Mouse (Mus musculus): ENCODE measurements around the gene Phf5a. TPM values are rescaled to one million over a fixed set of nuclear protein-coding genes. Genes with fewer than 3 reads are reported as not detected.

The Phf5a gene
- total and polyA plus RNA-seq, 3 experiments, result 10.3 to 99.2 (median 79.6) TPM

DNA sequence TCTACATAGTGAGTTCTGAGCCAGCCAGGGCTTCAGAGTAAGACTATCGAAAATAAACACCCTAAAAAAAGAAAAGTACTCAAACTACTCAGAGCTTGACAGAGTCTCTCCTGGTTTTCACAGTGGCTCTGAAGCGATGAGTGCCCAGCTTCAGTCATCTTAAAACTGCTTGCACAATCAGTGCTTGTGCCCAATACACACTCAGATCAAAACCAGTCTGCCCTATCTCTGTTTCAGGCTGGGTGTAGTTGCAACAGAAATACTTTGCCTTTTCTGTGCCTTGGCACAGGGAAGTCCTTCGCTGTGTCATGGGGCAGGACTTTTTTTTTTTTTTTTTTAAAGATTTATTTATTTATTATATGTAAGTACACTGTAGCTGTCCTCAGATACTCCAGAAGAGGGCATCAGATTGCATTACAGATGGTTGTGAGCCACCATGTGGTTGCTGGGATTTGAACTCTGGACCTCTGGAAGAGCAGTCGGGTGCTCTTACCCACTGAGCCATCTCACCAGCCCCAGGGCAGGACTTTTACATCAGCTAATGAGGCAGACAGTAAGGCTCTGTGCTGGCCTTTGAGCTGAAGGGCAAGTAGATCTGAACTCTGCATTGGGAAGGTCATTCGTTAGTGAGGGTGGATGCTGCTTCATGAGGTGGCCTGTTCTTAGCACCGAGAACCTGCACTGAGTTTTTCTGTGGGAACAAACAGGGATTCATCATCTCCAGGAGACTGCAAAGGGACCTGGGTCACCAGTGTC, 15.3 kb upstream of the Phf5a start:
- ATAC-seq (ENCODE audit: extremely low read depth, insufficient number of reproducible peaks, low FRiP score, poor library complexity, severe bottlenecking), result no peak
- Histone ChIP-seq H3K36me3 (replicated peaks) (peaks cover 90% of the 10 kb centered on the region), H3K4me1 (ENCODE audit: insufficient read depth, low read depth, low read length) (peaks cover 42% of the 10 kb centered on the region)

DNA sequence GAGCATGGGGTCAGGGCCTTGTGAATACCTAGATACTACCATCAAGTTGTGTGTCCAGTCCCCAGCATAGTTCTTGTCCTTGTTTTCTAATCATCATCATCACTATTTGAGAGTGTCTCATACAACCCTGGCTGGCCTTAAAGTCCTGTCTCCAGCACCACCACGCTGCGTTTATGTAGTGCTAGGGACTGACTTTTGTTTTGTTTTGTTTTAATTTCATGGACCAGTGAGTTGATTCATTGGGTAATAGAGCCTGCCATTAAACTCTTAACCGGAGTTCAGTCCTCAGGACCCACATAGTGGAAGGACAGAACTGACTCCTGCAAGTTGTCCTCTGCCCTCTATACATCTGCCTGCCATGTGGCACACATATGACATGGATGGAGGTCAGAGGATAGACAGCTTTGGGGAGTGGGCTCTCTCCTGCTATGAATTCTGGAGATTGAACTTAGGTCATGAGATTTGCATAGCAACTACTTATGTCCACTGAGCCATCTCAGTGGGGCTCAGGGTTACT, 13.8 kb upstream of the Phf5a start:
- ATAC-seq (ENCODE audit: extremely low read depth, insufficient number of reproducible peaks, low FRiP score, poor library complexity, severe bottlenecking), result no peak
- no peak for DNase-seq (ENCODE audit: low spot score)
- H3K9me3 ChIP-seq (replicated peaks), result no peaks in the 10 kb centered on the region
- no peaks in the 10 kb centered on the region for H3K27me3 ChIP-seq (ENCODE audit: insufficient read depth, low read length)
- peaks cover 90% of the 10 kb centered on the region for H3K36me3 ChIP-seq (replicated peaks)
- H3K4me3 ChIP-seq (ENCODE audit: low read depth, low read length), result no peak overlapping the region
- peaks cover 28% of the 10 kb centered on the region for H3K4me1 ChIP-seq (ENCODE audit: insufficient read depth, low read depth, low read length)
- TF ChIP-seq POLR2AphosphoS5 (IDR thresholded peaks at IDR 0.05; ENCODE audit: insufficient replicate concordance, low read depth, low read length) (no peak), TAL1 (conservative IDR thresholded peaks at IDR 0.05; ENCODE audit: low read depth, low read length) (no peak), CTCF (IDR thresholded peaks at IDR 0.05; ENCODE audit: low read depth, low read length) (no peak), GATA2 (IDR thresholded peaks at IDR 0.05; ENCODE audit: borderline replicate concordance, low read depth, low read length) (no peak)

More for the DNA sequence above, 15.3 kb upstream of the Phf5a start:
- TF ChIP-seq CTCF (IDR thresholded peaks at IDR 0.05; ENCODE audit: low read depth, low read length) (no peak), GATA1 (IDR thresholded peaks at IDR 0.05; ENCODE audit: borderline replicate concordance, low read length) (no peak), GATA2 (IDR thresholded peaks at IDR 0.05; ENCODE audit: borderline replicate concordance, low read depth, low read length) (no peak), POLR2AphosphoS5 (IDR thresholded peaks at IDR 0.05; ENCODE audit: insufficient replicate concordance, low read depth, low read length) (no peak), TAL1 (conservative IDR thresholded peaks at IDR 0.05; ENCODE audit: low read depth, low read length) (no peak)
- H3K4me3 ChIP-seq (ENCODE audit: low read depth, low read length), result no peak overlapping the region
- no peak for DNase-seq (ENCODE audit: low spot score)
- no peaks in the 10 kb centered on the region for H3K27me3 ChIP-seq (ENCODE audit: insufficient read depth, low read length)
- no peaks in the 10 kb centered on the region for H3K9me3 ChIP-seq (replicated peaks)

DNA sequence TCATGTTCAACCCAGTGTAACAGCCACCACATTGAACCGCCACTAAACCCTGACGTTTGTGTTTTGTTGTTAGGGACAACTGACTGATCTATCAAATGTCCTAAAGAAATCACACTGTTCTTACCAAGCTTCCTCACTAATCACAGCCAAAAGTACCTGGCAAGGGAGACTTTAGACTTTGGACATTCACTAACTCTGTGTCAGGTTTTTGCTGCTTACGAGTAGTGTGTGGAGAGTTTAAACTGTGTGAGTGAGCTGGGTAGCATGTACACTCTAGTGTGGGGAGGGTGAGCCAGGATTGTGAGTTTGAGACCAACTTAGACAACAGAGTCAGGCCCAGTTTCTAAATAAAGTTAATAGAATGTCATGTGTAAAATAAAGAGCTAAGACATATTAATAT, 10.6 kb upstream of the Phf5a start:
- ATAC-seq (ENCODE audit: extremely low read depth, insufficient number of reproducible peaks, low FRiP score, poor library complexity, severe bottlenecking) (no peak), DNase-seq (ENCODE audit: low spot score) (no peak)
- Histone ChIP-seq H3K9me3 (replicated peaks) (no peaks in the 10 kb centered on the region), H3K36me3 (replicated peaks) (peaks cover 87% of the 10 kb centered on the region), H3K27me3 (ENCODE audit: insufficient read depth, low read length) (no peaks in the 10 kb centered on the region), H3K4me3 (ENCODE audit: low read depth, low read length) (no peak overlapping the region), H3K4me1 (ENCODE audit: insufficient read depth, low read depth, low read length) (peaks cover 19% of the 10 kb centered on the region; the same call in 1 of the 2 replicates)
- TF ChIP-seq GATA2 (IDR thresholded peaks at IDR 0.05; ENCODE audit: borderline replicate concordance, low read depth, low read length), result no peak
- no peak for TF ChIP-seq CTCF (IDR thresholded peaks at IDR 0.05; ENCODE audit: low read depth, low read length)
- no peak for TF ChIP-seq POLR2AphosphoS5 (IDR thresholded peaks at IDR 0.05; ENCODE audit: insufficient replicate concordance, low read depth, low read length)
- TF ChIP-seq GATA1 (IDR thresholded peaks at IDR 0.05; ENCODE audit: borderline replicate concordance, low read length), result no peak
- no peak for TF ChIP-seq TAL1 (conservative IDR thresholded peaks at IDR 0.05; ENCODE audit: low read depth, low read length)

DNA sequence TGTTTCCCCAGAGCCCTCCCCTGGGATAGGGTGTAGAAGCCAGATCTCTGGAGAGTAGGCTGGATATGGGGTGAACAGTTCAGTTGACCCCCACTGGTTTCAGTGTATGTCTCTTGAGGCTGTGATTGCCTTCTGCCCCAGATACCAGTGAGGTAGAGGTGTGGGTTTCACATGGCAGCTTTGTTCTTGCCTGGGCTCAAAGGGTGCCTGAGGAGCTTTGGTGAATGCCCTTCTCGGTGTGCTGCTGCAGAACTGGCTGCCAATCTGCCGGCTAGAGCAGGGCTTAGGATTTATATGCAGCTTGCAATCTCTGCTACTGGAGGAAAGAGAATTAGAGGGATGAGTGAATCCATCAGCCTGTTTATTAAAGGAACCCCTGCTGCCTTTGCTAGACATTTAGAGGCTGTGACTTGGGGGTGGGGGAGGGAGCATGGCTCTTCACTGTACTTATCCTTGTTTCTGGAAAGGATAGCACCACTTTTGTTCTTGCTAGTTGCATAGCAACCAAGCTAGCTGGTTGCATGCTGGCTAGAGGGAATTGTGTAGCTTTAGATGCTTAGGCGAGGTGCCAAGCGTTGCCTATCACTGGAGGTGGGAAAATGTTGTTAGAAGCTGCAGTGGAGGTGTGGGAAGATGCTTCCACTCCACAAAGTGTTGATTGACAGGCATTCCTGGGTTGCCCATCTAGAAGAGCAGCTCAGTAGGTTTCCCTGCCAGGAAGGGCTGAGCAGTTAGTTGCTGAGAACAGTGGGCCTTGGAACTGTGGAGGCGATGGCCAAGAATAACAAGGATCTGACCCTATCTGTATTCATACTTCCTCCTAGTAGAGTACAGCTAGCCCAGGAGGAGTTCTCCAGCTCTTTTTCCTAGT, 8.1 kb upstream of the Phf5a start:
- peaks cover 29% of the 10 kb centered on the region for H3K4me1 ChIP-seq (ENCODE audit: insufficient read depth, low read depth, low read length)
- ATAC-seq (ENCODE audit: extremely low read depth, insufficient number of reproducible peaks, low FRiP score, poor library complexity, severe bottlenecking), result no peak
- H3K36me3 ChIP-seq (replicated peaks), result peaks cover 82% of the 10 kb centered on the region
- no peaks in the 10 kb centered on the region for H3K27me3 ChIP-seq (ENCODE audit: insufficient read depth, low read length)
- no peaks in the 10 kb centered on the region for H3K9me3 ChIP-seq (replicated peaks)
- TF ChIP-seq CTCF (IDR thresholded peaks at IDR 0.05; ENCODE audit: low read depth, low read length), result no peak
- no peak for TF ChIP-seq TAL1 (conservative IDR thresholded peaks at IDR 0.05; ENCODE audit: low read depth, low read length)
- TF ChIP-seq POLR2AphosphoS5 (IDR thresholded peaks at IDR 0.05; ENCODE audit: insufficient replicate concordance, low read depth, low read length), result no peak
- no peak for TF ChIP-seq GATA1 (IDR thresholded peaks at IDR 0.05; ENCODE audit: borderline replicate concordance, low read length)
- no peak for TF ChIP-seq GATA2 (IDR thresholded peaks at IDR 0.05; ENCODE audit: borderline replicate concordance, low read depth, low read length)
- no peak for DNase-seq (ENCODE audit: low spot score)
- no peak overlapping the region for H3K4me3 ChIP-seq (ENCODE audit: low read depth, low read length)

DNA sequence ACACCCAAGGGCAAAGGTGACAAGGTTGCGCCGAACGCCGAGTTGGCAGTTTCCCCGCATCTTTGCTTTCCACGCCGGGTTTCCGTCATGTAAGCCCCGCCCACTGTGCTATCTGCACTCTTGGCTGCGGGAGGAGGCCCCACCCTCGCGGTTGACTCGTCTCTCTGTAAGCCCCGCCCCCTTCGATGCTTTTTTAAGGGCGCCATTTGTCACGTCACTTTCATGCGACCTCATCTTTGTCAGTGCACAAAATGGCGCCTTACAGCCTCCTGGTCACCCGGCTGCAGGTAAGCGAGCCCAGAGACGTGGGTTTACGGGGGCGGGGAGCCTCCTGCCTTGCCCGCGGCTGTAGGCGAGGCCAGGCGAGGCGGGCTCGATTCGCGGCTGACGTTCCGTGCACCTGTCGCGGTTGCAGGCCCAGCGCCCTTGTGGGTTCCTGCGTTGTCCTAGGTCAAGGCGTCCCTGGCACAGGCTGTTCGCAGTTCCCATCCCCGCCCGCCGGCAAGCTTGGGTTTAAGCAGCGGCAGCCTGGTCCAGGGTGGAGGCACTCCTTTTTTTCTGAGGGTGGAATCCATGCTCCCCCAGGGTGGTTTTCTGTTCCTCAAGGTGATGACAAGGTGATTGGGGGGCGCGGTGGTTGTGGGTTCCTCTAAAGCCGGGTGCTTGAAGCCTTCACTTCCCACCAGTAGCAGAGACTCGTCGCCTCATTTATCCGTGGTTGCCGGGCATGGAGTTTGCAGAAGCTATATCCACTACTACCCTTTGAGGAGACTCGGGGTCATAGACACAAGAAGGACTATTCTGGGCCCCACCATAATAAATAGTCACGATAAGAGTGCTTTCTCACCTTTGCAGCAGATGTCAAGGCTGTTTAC, 788 bp upstream of the Phf5a start, which contains the start of gene Aco2:
Gene Aco2, plus strand, starts transcription at position 48 of the 875 bp plus-strand sequence.
- H3K4me3 ChIP-seq (ENCODE audit: low read depth, low read length), result peak within 1 kb of the TSS; percentile 100
- no peaks in the 10 kb centered on the region for H3K9me3 ChIP-seq (replicated peaks)
- peaks cover 59% of the 10 kb centered on the region for H3K4me1 ChIP-seq (ENCODE audit: insufficient read depth, low read depth, low read length)
- no peaks in the 10 kb centered on the region for H3K27me3 ChIP-seq (ENCODE audit: insufficient read depth, low read length)
- DNase-seq (ENCODE audit: low spot score), result peak; percentile 55
- peaks cover 61% of the 10 kb centered on the region for H3K36me3 ChIP-seq (replicated peaks)
- TF ChIP-seq GATA2 (IDR thresholded peaks at IDR 0.05; ENCODE audit: borderline replicate concordance, low read depth, low read length) (no peak), CTCF (IDR thresholded peaks at IDR 0.05; ENCODE audit: low read depth, low read length) (no peak)
- peak; percentile 78 for ATAC-seq (ENCODE audit: extremely low read depth, insufficient number of reproducible peaks, low FRiP score, poor library complexity, severe bottlenecking)
